Mouse (Mus musculus) v-Abl transformed pro-B cells (cell line): ENCODE data around the gene Kif13a.

Experiments
- in situ Hi-C, 2 experiments: fragments of 400-800 bp; cut with MboI; formaldehyde crosslinking; loops; one replicate each; pipeline ENCODE4 v1.15.1; 2025; ENCODE audit not compliant: unreplicated experiment in 2 of 2

The Kif13a gene

GRCm38 (mm10) chr13:46752566-46753229 lies 177.0 kb downstream of the Kif13a start:
- in situ Hi-C loops, result no loop called here

- in situ Hi-C loops, result loop anchor here (25.0 kb wide), 4 partner anchors 289 to 1286 kb away; partner anchors contain the start of genes Kdm1b (in 2 of the 2), Tpmt (in 2 of the 2), Atxn1 (in 1 of the 2) and Dek (in 1 of the 2)
These were observed 181.4 kb downstream of the Kif13a start for GRCm38 (mm10) chr13:46748138-46748873.

- in situ Hi-C loops, result loop anchor here (25.0 kb wide), 4 partner anchors 293 to 1282 kb away; partner anchors contain the start of genes Kdm1b (in 2 of the 2), Tpmt (in 2 of the 2), Atxn1 (in 1 of the 2) and Dek (in 1 of the 2)
These were observed 185.8 kb downstream of the Kif13a start for GRCm38 (mm10) chr13:46743821-46744220.

- in situ Hi-C loops, result loop anchor here (25.0 kb wide), 4 partner anchors 295 to 1280 kb away; partner anchors contain the start of genes Kdm1b (in 2 of the 2), Tpmt (in 2 of the 2), Atxn1 (in 1 of the 2) and Dek (in 1 of the 2)
These were observed 187.3 kb downstream of the Kif13a start for GRCm38 (mm10) chr13:46742367-46742766.

GRCm38 (mm10) chr13:46739426-46739825 lies 190.2 kb downstream of the Kif13a start:
- in situ Hi-C loops, result loop anchor here (10.0 to 25.0 kb wide), 5 partner anchors 55 to 1277 kb away; partner anchors contain the start of genes Kdm1b (in 2 of the 2), Tpmt (in 2 of the 2), Atxn1 (in 1 of the 2) and Dek (in 1 of the 2)

GRCm38 (mm10) chr13:46737482-46737881 lies 192.2 kb downstream of the Kif13a start:
- in situ Hi-C loops, result loop anchor here (10.0 to 25.0 kb wide), 5 partner anchors 57 to 1275 kb away; partner anchors contain the start of genes Kdm1b (in 2 of the 2), Tpmt (in 2 of the 2), Atxn1 (in 1 of the 2) and Dek (in 1 of the 2)

GRCm38 (mm10) chr13:46736479-46736865 lies 193.2 kb downstream of the Kif13a start:
- in situ Hi-C loops, result loop anchor here (10.0 to 25.0 kb wide), 5 partner anchors 58 to 1274 kb away; partner anchors contain the start of genes Kdm1b (in 2 of the 2), Tpmt (in 2 of the 2), Atxn1 (in 1 of the 2) and Dek (in 1 of the 2)

GRCm38 (mm10) chr13:46735808-46736478 lies 193.7 kb downstream of the Kif13a start:
- in situ Hi-C loops, result loop anchor here (10.0 to 25.0 kb wide), 5 partner anchors 59 to 1274 kb away; partner anchors contain the start of genes Kdm1b (in 2 of the 2), Tpmt (in 2 of the 2), Atxn1 (in 1 of the 2) and Dek (in 1 of the 2)

- in situ Hi-C loops, result loop anchor here (10.0 to 25.0 kb wide), 5 partner anchors 59 to 1273 kb away; partner anchors contain the start of genes Kdm1b (in 2 of the 2), Tpmt (in 2 of the 2), Atxn1 (in 1 of the 2) and Dek (in 1 of the 2)
These were observed 194.4 kb downstream of the Kif13a start for GRCm38 (mm10) chr13:46735219-46735807.

GRCm38 (mm10) chr13:46729998-46730397 lies 199.7 kb downstream of the Kif13a start:
- in situ Hi-C loops, result loop anchor here (10.0 to 25.0 kb wide), 6 partner anchors 55 to 1268 kb away; partner anchors contain the start of genes Kdm1b (in 2 of the 2), Tpmt (in 2 of the 2), Atxn1 (in 1 of the 2) and Dek (in 1 of the 2)

- in situ Hi-C loops, result loop anchor here (10.0 to 25.0 kb wide), 5 partner anchors 54 to 1266 kb away; partner anchors contain the start of genes Kdm1b (in 2 of the 2), Tpmt (in 2 of the 2), Atxn1 (in 1 of the 2) and Dek (in 1 of the 2)
These were observed 201.3 kb downstream of the Kif13a start for GRCm38 (mm10) chr13:46728411-46728810.

- in situ Hi-C loops, result loop anchor here (10.0 to 25.0 kb wide), 5 partner anchors 53 to 1266 kb away; partner anchors contain the start of genes Kdm1b (in 2 of the 2), Tpmt (in 2 of the 2), Atxn1 (in 1 of the 2) and Dek (in 1 of the 2)
These were observed 201.8 kb downstream of the Kif13a start, which contains the start of gene Nup153 for GRCm38 (mm10) chr13:46727837-46728268. Nup153 (minus strand) TSS chr13:46727940.

GRCm38 (mm10) chr13:46727038-46727836 lies 202.4 kb downstream of the Kif13a start:
- in situ Hi-C loops, result loop anchor here (10.0 to 25.0 kb wide), 5 partner anchors 52 to 1265 kb away; partner anchors contain the start of genes Kdm1b (in 2 of the 2), Tpmt (in 2 of the 2), Atxn1 (in 1 of the 2) and Dek (in 1 of the 2)

- in situ Hi-C loops, result loop anchor here (10.0 to 25.0 kb wide), 5 partner anchors 52 to 1264 kb away; partner anchors contain the start of genes Kdm1b (in 2 of the 2), Tpmt (in 2 of the 2), Atxn1 (in 1 of the 2) and Dek (in 1 of the 2)
These were observed 203.2 kb downstream of the Kif13a start for GRCm38 (mm10) chr13:46726288-46727037.

GRCm38 (mm10) chr13:46725227-46725626 lies 204.4 kb downstream of the Kif13a start:
- in situ Hi-C loops, result loop anchor here (10.0 to 25.0 kb wide), 5 partner anchors 50 to 1263 kb away; partner anchors contain the start of genes Kdm1b (in 2 of the 2), Tpmt (in 2 of the 2), Atxn1 (in 1 of the 2) and Dek (in 1 of the 2)

- in situ Hi-C loops, result loop anchor here in 1 of 2 experiments (10.0 to 25.0 kb wide), 2 partner anchors 50 to 1262 kb away; no protein-coding TSS in a partner anchor
These were observed 205.3 kb downstream of the Kif13a start for GRCm38 (mm10) chr13:46724371-46724770.
